Mouse (Mus musculus) stomach, postnatal 0 days (tissue): ENCODE data around the gene Ntrk2. TPM values are rescaled to one million over a fixed set of nuclear protein-coding genes. Genes with fewer than 3 reads are reported as not detected.

Experiments used
- ATAC-seq: fragments of 200-750 bp; cut with Nextera tagmentation; 2 replicates; pipeline ENCODE4 v1.8.0; 2017; ENCODE audit not compliant: low FRiP score, low TSS enrichment
- DNase-seq: peaks from one replicate; pipeline ENCODE4 v3.0.0-alpha.2; 2016; ENCODE audit warnings: low spot score
- H3K27ac ChIP-seq: fragments of 300-500 bp; sonication (generic); replicated peaks from 2 replicates; pipeline ENCODE4 v1.5.1; 2014; ENCODE audit warnings: mild to moderate bottlenecking, control low read depth
- H3K27me3 ChIP-seq: fragments of 300-500 bp; sonication (generic); 2 replicates; pipeline ENCODE4 v1.6.1; 2014; ENCODE audit warnings: low read length; ENCODE audit not compliant: control insufficient read depth, insufficient read depth
- H3K36me3 ChIP-seq: fragments of 300-500 bp; sonication (generic); 2 replicates; pipeline ENCODE4 v1.6.1; 2014; ENCODE audit warnings: low read length, mixed read lengths; ENCODE audit not compliant: control insufficient read depth, insufficient read depth
- H3K4me1 ChIP-seq: fragments of 300-500 bp; sonication (generic); replicated peaks from 2 replicates; pipeline ENCODE4 v1.6.1; 2014; ENCODE audit warnings: antibody characterized with exemption; ENCODE audit not compliant: control insufficient read depth, insufficient read depth
- H3K4me2 ChIP-seq: fragments of 300-500 bp; sonication (generic); replicated peaks from 2 replicates; pipeline ENCODE4 v1.6.1; 2014; ENCODE audit warnings: low read depth, mild to moderate bottlenecking, control low read depth, moderate library complexity
- H3K4me3 ChIP-seq: fragments of 300-500 bp; sonication (generic); 2 replicates; pipeline ENCODE4 v1.5.1; 2014; ENCODE audit warnings: low read depth, low read length, control low read depth
- H3K9ac ChIP-seq: fragments of 300-500 bp; sonication (generic); 2 replicates; pipeline ENCODE4 v1.6.1; 2014; ENCODE audit warnings: mild to moderate bottlenecking, low read length, control low read depth, mixed read lengths
- H3K9me3 ChIP-seq: fragments of 300-500 bp; sonication (generic); 2 replicates; pipeline ENCODE4 v1.6.1; 2016; ENCODE audit warnings: low read length; ENCODE audit not compliant: control insufficient read depth
- CTCF ChIP-seq: IDR thresholded peaks from 2 replicates; pipeline ENCODE4 v1.5.1; 2016; ENCODE audit warnings: antibody characterized with exemption, low read depth, mild to moderate bottlenecking, moderate library complexity
- EP300 ChIP-seq: optimal IDR thresholded peaks from 2 replicates; pipeline ENCODE3; 2016; ENCODE audit warnings: antibody characterized with exemption
- WGBS: fragments of 180-500 bp; shearing (Covaris S2); extraction: QIAGEN DNeasy Blood & Tissue Kit; methylation state at CpG from one replicate; pipeline ENCODE4 v1.1.7; 2014; 5-methylcytosine and 5-hydroxymethylcytosine counted together
- polyA plus RNA-seq: library from polyadenylated mRNA; unstranded; fragments of >200 nt; fragmentation: Nextera tagmentation; extraction: Ambion mirVana; gene quantifications from 2 replicates; pipeline ENCODE4 v1.2.1, GENCODE M21; 2015

Ntrk2 gene
- polyA plus RNA-seq, 1 experiment from 2014 or later: 1.7 TPM

DNA sequence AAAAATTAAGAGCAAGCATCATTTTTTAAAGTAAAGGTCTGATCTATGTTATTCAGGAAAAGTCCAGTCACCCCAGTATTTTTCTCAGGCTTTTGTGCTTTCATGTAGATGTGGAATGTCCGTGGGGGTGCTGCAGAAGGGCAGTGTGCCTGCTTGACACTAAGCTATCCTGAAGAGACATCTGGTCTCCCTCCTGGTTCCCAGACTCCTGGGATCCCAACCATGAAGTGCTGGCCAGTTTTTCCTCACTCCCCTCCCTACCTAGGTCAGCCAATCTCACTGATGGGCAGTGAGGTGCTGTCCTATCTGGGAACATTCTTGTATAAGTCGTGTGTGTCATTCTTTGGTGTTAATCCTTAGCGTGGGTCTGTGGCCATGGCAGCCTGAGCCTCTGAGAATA is 369.7 kb downstream of the Ntrk2 start:
- no peaks in the 10 kb centered on the region for H3K9me3 ChIP-seq
- H3K4me3 ChIP-seq: no peak overlapping the region
- TF ChIP-seq CTCF (no peak), EP300 (no peak)
- 74% methylated on average over 3 of the region's 3 CpGs for WGBS
- no peaks in the 10 kb centered on the region for H3K36me3 ChIP-seq
- no peak overlapping the region for H3K4me2 ChIP-seq
- no peaks in the 10 kb centered on the region for H3K4me1 ChIP-seq
- no peak overlapping the region for H3K27ac ChIP-seq
- no peak for DNase-seq
- H3K27me3 ChIP-seq: no peaks in the 10 kb centered on the region
- no peak for ATAC-seq
- H3K9ac ChIP-seq: no peak overlapping the region

DNA sequence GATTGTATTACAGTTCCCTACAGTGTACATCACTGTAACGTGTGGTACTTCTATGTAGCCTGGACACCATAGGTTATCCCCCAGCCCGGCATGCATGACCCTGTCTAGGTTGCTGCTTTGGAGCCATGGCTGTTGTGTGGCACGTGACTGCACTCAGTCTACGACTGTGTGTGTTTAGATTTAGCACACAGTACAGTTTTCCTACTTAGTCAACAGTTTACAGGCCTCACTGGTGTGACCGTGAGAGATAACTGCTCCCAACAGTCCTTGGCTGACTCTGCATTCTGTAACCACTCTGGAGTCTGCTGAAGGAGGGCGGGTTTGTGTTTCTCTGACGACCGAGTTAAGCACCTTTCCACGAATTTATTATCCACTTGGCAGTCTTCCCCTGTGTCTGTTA is 370.1 kb downstream of the Ntrk2 start:
- H3K9ac ChIP-seq: no peak overlapping the region
- H3K4me1 ChIP-seq: no peaks in the 10 kb centered on the region
- 48% methylated on average over 9 of the region's 9 CpGs for WGBS
- no peaks in the 10 kb centered on the region for H3K36me3 ChIP-seq
- no peak overlapping the region for H3K4me2 ChIP-seq
- H3K4me3 ChIP-seq: no peak overlapping the region
- H3K27me3 ChIP-seq: no peaks in the 10 kb centered on the region
- H3K27ac ChIP-seq: no peak overlapping the region
- TF ChIP-seq CTCF (no peak), EP300 (no peak)
- no peaks in the 10 kb centered on the region for H3K9me3 ChIP-seq
- DNase-seq (no peak), ATAC-seq (no peak)

- Histone ChIP-seq H3K36me3 (no peaks in the 10 kb centered on the region), H3K9me3 (no peaks in the 10 kb centered on the region), H3K27ac (no peak overlapping the region), H3K27me3 (no peaks in the 10 kb centered on the region), H3K4me3 (no peak overlapping the region), H3K4me2 (no peak overlapping the region), H3K4me1 (no peaks in the 10 kb centered on the region), H3K9ac (no peak overlapping the region)
- no peak for DNase-seq
- 59% methylated on average over 9 of the region's 9 CpGs for WGBS
- no peak for ATAC-seq
- TF ChIP-seq EP300 (no peak), CTCF (no peak)
Measured at GRCm38 (mm10) chr13:59177003-59177402, 370.6 kb downstream of the Ntrk2 start.

DNA sequence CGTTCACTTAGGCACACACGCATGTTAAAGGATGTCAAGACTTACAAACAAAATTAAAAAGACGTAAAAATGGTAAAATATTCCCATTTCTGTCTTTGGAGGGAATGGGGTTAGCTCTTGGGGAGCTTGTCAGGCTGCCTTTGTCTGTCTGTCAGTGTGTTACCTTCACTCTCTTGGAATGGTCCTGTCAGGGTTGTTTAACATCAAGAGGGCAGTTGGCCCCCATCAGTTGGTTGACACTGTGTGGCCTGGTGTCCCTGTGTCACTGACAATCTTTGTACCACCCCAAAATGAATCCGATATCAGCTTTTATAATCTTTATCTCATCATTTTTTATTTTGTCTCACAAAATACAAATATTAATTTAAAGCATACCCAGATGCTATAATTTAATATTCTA is 373.6 kb downstream of the Ntrk2 start:
- Histone ChIP-seq H3K9me3 (no peaks in the 10 kb centered on the region), H3K27me3 (no peaks in the 10 kb centered on the region), H3K9ac (no peak overlapping the region), H3K4me3 (no peak overlapping the region), H3K36me3 (no peaks in the 10 kb centered on the region), H3K27ac (no peak overlapping the region), H3K4me2 (no peak overlapping the region), H3K4me1 (no peaks in the 10 kb centered on the region)
- DNase-seq (no peak), ATAC-seq (no peak)
- TF ChIP-seq EP300 (no peak), CTCF (no peak)
- WGBS: 81% methylated on average over 4 of the region's 4 CpGs

GRCm38 (mm10) chr13:59180781-59181180 is 374.4 kb downstream of the Ntrk2 start:
- H3K27me3 ChIP-seq: no peaks in the 10 kb centered on the region
- ATAC-seq: no peak
- H3K36me3 ChIP-seq: no peaks in the 10 kb centered on the region
- no peak overlapping the region for H3K27ac ChIP-seq
- 73% methylated on average over 10 of the region's 10 CpGs for WGBS
- H3K9ac ChIP-seq: no peak overlapping the region
- no peaks in the 10 kb centered on the region for H3K4me1 ChIP-seq
- no peak overlapping the region for H3K4me2 ChIP-seq
- no peaks in the 10 kb centered on the region for H3K9me3 ChIP-seq
- TF ChIP-seq CTCF (no peak), EP300 (no peak)
- H3K4me3 ChIP-seq: no peak overlapping the region
- DNase-seq: no peak

- Histone ChIP-seq H3K9me3 (no peaks in the 10 kb centered on the region), H3K4me1 (no peaks in the 10 kb centered on the region), H3K4me3 (no peak overlapping the region), H3K36me3 (no peaks in the 10 kb centered on the region), H3K27me3 (no peaks in the 10 kb centered on the region), H3K9ac (no peak overlapping the region), H3K27ac (no peak overlapping the region), H3K4me2 (no peak overlapping the region)
- ATAC-seq (no peak), DNase-seq (no peak)
- TF ChIP-seq EP300 (no peak), CTCF (no peak)
- WGBS: 64% methylated on average over 16 of the region's 16 CpGs
Measured at GRCm38 (mm10) chr13:59181188-59181947, 375.0 kb downstream of the Ntrk2 start.
